Mouse (Mus musculus) lung, embryonic 16.5 days (tissue): ENCODE data around the gene Pdia5. TPM values are rescaled to one million over a fixed set of nuclear protein-coding genes. Genes with fewer than 3 reads are reported as not detected.

ENCODE experiments used
- ATAC-seq: fragments of 200-750 bp; cut with Nextera tagmentation; 2 replicates; pipeline ENCODE4 v1.8.0; 2017; ENCODE audit warnings: low read depth, mild to moderate bottlenecking, moderate library complexity
- H3K27ac ChIP-seq: fragments of 300-500 bp; sonication (generic); 2 replicates; pipeline ENCODE4 v1.5.1; 2014; ENCODE audit warnings: mild to moderate bottlenecking, control low read depth, low read length
- H3K27me3 ChIP-seq: fragments of 300-500 bp; sonication (generic); 2 replicates; pipeline ENCODE4 v1.6.1; 2014; ENCODE audit warnings: low read depth, low read length, mixed read lengths; ENCODE audit not compliant: control insufficient read depth, insufficient read depth
- H3K36me3 ChIP-seq: fragments of 300-500 bp; sonication (generic); 2 replicates; pipeline ENCODE4 v1.6.1; 2014; ENCODE audit warnings: low read length; ENCODE audit not compliant: control insufficient read depth, insufficient read depth
- H3K4me1 ChIP-seq: fragments of 300-500 bp; sonication (generic); replicated peaks from 2 replicates; pipeline ENCODE4 v1.6.1; 2014; ENCODE audit warnings: low read length, mixed read lengths; ENCODE audit not compliant: control insufficient read depth, insufficient read depth
- H3K4me2 ChIP-seq: fragments of 300-500 bp; sonication (generic); 2 replicates; pipeline ENCODE4 v1.6.1; 2014; ENCODE audit warnings: low read depth, low read length, control low read depth
- H3K4me3 ChIP-seq: fragments of 300-500 bp; sonication (generic); 2 replicates; pipeline ENCODE4 v1.5.1; 2014; ENCODE audit warnings: mild to moderate bottlenecking, low read length, control low read depth
- H3K9ac ChIP-seq: fragments of 300-500 bp; sonication (generic); 2 replicates; pipeline ENCODE4 v1.6.1; 2014; ENCODE audit warnings: low read length, control low read depth
- H3K9me3 ChIP-seq: fragments of 300-500 bp; sonication (generic); 2 replicates; pipeline ENCODE4 v1.6.1; 2016; ENCODE audit warnings: low read length; ENCODE audit not compliant: control insufficient read depth
- WGBS: fragments of 180-500 bp; shearing (Covaris S2); extraction: QIAGEN DNeasy Blood & Tissue Kit; methylation state at CpG from one replicate; pipeline ENCODE4 v1.1.7; 2014; 5-methylcytosine and 5-hydroxymethylcytosine counted together
- polyA plus RNA-seq: library from polyadenylated mRNA; unstranded; fragments of >200 nt; fragmentation: Nextera tagmentation; extraction: Ambion mirVana; gene quantifications from 2 replicates; pipeline ENCODE4 v1.2.1, GENCODE M21; 2015

Pdia5 gene
- polyA plus RNA-seq, 1 experiment from 2014 or later = 40.3 TPM

DNA sequence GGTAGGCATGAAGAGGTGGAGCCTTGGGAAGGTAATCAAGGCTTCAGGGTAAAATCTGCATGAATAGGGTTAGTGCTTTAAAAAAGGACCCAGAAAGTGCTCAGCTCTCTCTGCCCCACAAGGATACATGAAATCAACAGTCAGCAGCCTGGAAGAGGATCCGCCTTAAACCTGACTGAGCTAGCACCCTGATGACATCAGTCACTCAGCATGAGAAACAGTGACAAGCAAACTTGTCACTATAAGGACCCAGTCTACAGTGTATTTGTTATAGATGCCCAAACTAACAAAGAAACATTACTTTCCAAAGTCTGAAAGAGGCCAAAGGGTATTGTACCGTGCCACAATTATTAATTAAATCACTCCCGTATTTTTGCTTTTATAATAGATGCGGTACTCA is 2.9 kb downstream of the Pdia5 start:
- Histone ChIP-seq H3K36me3 (no peaks in the 10 kb centered on the region), H3K9me3 (no peaks in the 10 kb centered on the region), H3K4me2 (no peak overlapping the region), H3K27me3 (no peaks in the 10 kb centered on the region), H3K4me3 (no peak overlapping the region), H3K4me1 (peaks cover 20% of the 10 kb centered on the region), H3K27ac (no peak overlapping the region), H3K9ac (no peak overlapping the region)
- 92% methylated on average over 4 of the region's 4 CpGs for WGBS
- no peak for ATAC-seq

DNA sequence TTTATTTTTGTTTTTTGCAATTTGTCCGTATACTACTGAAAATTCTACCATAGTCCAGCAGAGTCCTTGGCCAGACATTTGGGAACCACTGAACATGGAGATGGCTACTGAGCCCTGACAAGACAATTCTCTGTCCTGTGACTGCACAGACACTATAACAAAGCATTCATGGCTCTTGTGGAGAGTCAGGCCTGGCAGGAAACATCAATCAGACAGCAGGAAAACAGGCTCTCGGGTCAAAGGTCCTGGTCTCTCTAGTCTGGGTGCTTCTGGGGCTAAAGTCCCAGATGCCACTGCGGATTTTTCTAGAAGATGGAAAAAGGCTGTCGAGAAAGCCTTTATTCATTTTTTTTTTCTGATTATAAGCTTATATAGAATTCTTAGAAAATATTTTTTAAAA is 3.6 kb downstream of the Pdia5 start:
- H3K4me3 ChIP-seq = no peak overlapping the region
- no peaks in the 10 kb centered on the region for H3K9me3 ChIP-seq
- no peaks in the 10 kb centered on the region for H3K36me3 ChIP-seq
- H3K9ac ChIP-seq = no peak overlapping the region
- no peaks in the 10 kb centered on the region for H3K27me3 ChIP-seq
- WGBS = 55% methylated on average over 4 of the region's 4 CpGs
- peaks cover 20% of the 10 kb centered on the region for H3K4me1 ChIP-seq
- no peak for ATAC-seq
- no peak overlapping the region for H3K4me2 ChIP-seq
- H3K27ac ChIP-seq = no peak overlapping the region

DNA sequence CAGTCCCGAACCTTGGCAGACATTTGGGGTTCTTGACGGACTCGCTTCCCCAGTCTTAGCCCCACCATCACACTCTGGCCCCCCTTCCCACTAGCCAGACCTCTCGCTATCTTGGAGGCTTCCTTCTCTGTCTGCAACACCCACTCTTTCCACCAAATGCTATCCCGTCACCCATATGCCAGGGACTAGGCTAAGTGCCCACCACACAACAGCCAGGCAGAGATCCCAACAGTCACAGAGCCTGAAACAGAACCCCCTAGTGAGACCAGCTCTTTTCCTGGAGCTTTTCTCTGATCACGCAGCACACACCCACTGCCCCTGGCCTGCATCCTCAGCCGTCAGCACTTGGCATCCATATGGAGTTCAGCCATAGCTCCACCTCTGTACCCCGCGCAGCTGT is 5.0 kb downstream of the Pdia5 start:
- no peak for ATAC-seq
- Histone ChIP-seq H3K27me3 (no peaks in the 10 kb centered on the region), H3K4me2 (no peak overlapping the region), H3K27ac (no peak overlapping the region), H3K9me3 (no peaks in the 10 kb centered on the region), H3K4me3 (no peak overlapping the region), H3K36me3 (no peaks in the 10 kb centered on the region), H3K9ac (no peak overlapping the region), H3K4me1 (peaks cover 20% of the 10 kb centered on the region)
- 67% methylated on average over 9 of the region's 9 CpGs for WGBS

DNA sequence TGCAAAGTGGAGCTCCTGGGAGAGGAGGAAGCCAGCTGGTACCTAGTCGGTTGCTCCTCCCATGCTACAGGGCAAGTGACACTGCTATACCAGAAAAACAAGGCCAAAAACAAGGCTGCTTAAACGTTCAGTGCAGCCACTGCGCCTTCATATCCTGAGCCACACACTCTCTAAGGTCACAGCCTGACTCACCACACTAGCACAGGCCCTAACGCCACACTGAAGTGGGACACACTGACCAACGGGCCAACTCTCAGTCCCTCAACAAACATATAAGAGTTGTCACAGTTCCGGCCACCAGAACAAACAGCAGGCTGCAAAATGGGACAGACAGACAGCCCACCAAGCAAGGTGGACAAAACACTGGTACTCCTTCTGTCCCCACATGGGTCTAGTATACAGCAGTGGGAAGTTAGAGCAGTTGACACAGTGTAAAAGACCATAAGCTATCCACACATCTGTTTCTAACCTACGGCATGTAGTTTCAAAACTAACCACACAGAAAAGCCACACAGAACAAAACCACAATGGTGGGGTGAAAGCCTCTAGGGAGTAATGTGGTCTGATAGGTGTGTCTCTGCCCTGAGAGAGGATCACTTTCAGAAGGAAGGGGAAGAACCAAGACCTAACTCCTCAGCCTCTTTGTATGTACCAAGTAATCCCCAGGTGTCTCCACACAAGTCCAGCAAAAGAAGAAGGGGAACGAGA is 6.0 kb downstream of the Pdia5 start:
- H3K4me3 ChIP-seq = no peak overlapping the region
- ATAC-seq = no peak
- H3K9ac ChIP-seq = no peak overlapping the region
- H3K4me2 ChIP-seq = no peak overlapping the region
- peaks cover 16% of the 10 kb centered on the region for H3K4me1 ChIP-seq
- no peaks in the 10 kb centered on the region for H3K36me3 ChIP-seq
- H3K9me3 ChIP-seq = no peaks in the 10 kb centered on the region
- no peak overlapping the region for H3K27ac ChIP-seq
- no peaks in the 10 kb centered on the region for H3K27me3 ChIP-seq
- 69% methylated on average over 8 of the region's 8 CpGs for WGBS

DNA sequence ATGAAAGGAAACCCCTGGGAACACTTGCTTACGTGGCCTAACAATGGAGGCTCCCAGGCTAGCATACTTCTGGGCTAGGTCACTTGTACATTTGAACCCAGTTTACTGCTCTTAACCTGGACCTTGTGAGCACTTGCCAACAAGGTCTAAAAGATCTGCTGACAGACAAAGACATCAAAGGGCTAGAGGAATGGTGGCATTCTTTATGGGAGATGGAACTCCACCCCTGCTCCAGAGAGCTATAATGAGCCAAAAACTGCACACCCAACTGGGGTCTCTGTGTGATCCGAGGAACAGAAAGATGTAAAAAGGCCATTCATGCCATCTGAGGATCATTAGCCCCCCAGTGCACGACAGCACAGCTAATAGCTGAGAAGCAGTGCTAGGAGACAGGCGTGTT is 6.6 kb downstream of the Pdia5 start:
- no peaks in the 10 kb centered on the region for H3K27me3 ChIP-seq
- no peak for ATAC-seq
- no peaks in the 10 kb centered on the region for H3K9me3 ChIP-seq
- H3K36me3 ChIP-seq = no peaks in the 10 kb centered on the region
- H3K4me3 ChIP-seq = no peak overlapping the region
- no peak overlapping the region for H3K27ac ChIP-seq
- H3K4me1 ChIP-seq = peaks cover 10% of the 10 kb centered on the region
- WGBS = 70% methylated on average over 4 of the region's 4 CpGs
- no peak overlapping the region for H3K4me2 ChIP-seq
- no peak overlapping the region for H3K9ac ChIP-seq

DNA sequence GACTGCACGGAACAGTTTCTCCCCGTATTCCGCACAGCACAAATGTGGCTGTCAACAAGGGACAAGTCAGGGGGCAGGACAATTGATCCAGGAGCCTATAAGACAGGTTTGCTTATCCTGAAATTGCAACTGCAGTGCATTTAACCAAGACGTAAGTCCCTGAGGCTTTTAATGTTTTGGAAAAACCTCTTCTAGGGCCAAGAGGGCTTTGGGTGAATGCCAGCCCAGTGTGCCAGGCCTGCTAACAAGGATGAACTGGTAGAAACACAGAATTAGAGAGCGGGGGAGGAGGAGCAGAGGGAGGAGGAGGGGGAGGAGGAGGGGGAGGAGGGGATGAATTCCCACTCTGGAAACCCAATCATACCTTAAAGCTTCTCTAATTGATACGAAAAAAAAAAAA is 11.4 kb downstream of the Pdia5 start:
- no peaks in the 10 kb centered on the region for H3K36me3 ChIP-seq
- no peak overlapping the region for H3K4me3 ChIP-seq
- WGBS = 77% methylated on average over 6 of the region's 6 CpGs
- no peak for ATAC-seq
- no peaks in the 10 kb centered on the region for H3K9me3 ChIP-seq
- H3K27me3 ChIP-seq = no peaks in the 10 kb centered on the region
- H3K4me2 ChIP-seq = no peak overlapping the region
- H3K9ac ChIP-seq = no peak overlapping the region
- H3K4me1 ChIP-seq = no peaks in the 10 kb centered on the region
- no peak overlapping the region for H3K27ac ChIP-seq

DNA sequence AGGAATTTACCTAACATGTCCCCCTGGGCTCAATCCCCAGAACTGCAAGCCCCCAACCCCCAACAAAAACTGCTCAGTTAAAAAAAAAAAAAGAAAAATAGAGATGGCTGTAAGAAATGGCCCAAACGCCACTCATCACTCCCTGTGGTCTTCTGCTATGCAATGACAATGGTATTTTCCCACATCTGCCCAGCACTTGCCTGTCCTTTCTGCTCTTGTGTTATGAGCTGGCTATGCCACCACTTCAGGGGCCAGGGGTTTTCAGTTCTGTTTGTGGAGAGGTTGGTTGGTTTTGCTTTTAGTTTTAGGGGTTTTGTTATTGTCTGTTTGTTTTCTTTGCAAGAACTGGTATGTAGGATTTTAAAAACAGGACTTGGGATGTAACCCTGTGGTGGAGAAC is 13.4 kb downstream of the Pdia5 start:
- WGBS = 62% methylated on average over 1 of the region's 1 CpGs
- ATAC-seq = no peak
- Histone ChIP-seq H3K4me2 (no peak overlapping the region), H3K4me3 (no peak overlapping the region), H3K27ac (no peak overlapping the region), H3K27me3 (no peaks in the 10 kb centered on the region), H3K36me3 (no peaks in the 10 kb centered on the region), H3K9me3 (no peaks in the 10 kb centered on the region), H3K4me1 (no peaks in the 10 kb centered on the region), H3K9ac (no peak overlapping the region)

DNA sequence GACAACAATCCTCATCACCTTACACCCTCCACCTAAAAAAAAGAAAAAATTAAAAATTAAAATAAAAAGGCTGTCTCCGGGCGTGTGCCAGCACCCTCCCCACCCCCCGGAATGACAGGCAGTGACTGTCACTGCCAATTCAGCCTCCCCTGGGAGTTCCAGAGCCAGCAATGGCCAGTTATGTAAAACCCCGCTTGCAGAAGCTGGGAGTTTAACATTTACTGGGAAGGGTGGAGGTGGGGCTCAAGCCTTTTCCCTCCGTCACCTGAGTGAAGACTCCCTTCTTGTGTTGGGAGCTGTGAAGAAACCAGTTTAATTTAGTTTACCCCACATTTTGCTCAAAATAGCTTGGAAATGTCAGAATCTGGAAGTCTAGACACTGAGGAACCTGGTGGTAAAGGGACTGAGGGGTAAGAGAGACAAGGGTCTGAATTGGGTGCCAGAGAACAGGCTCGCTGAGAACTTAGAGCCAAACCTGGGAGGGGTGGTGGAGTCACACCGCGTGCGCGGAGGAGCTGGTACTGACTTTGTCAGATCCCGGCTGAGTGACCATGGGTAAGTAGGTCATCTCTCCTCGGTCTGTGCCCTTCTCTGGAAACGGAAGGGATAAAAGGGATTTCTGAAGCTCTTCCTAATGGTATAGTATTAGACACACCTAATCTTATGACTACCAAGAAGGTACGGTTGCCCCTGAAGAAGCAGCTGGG is 18.0 kb downstream of the Pdia5 start:
- WGBS = 88% methylated on average over 14 of the region's 14 CpGs
- Histone ChIP-seq H3K4me2 (no peak overlapping the region), H3K9ac (no peak overlapping the region), H3K27ac (no peak overlapping the region), H3K36me3 (no peaks in the 10 kb centered on the region), H3K9me3 (no peaks in the 10 kb centered on the region), H3K27me3 (no peaks in the 10 kb centered on the region), H3K4me3 (no peak overlapping the region), H3K4me1 (peaks cover 4% of the 10 kb centered on the region)
- no peak for ATAC-seq

DNA sequence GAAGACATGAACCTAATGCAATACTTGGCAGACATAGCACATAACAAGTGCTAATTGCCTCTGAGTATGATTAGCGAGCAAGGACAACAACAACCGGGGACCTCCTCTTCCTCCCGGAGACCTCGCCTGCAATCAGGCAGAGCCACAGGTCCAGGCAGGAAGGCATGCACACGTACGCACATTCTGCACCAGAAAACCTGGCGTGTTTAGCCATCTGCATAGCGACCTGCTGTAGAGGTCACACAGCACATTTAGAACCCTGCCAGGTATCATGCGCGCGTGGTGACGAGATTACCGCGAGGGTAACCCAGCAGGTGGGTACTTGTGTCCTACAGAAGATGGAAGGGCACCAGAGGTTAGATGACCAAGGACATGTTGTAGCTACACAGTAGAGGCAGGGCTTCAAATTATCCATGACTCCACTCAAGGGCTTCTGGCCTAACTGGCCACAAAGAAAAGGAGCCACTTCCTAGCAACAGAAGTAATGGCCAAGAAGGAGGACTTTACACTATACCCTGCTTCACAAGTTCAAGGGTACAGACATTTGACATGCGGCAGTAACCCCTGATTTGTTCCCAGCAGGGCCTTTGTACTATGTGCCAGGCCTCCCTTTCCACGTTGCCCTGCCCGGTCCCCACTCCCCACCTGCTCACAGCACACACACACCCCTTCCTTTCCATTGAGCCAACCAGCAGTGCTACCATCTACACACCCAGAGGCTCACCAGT is 18.7 kb downstream of the Pdia5 start:
- H3K9ac ChIP-seq = no peak overlapping the region
- no peak overlapping the region for H3K4me2 ChIP-seq
- no peak overlapping the region for H3K4me3 ChIP-seq
- H3K27ac ChIP-seq = no peak overlapping the region
- ATAC-seq = no peak
- no peaks in the 10 kb centered on the region for H3K9me3 ChIP-seq
- WGBS = 91% methylated on average over 17 of the region's 17 CpGs
- H3K4me1 ChIP-seq = peaks cover 4% of the 10 kb centered on the region
- H3K27me3 ChIP-seq = no peaks in the 10 kb centered on the region
- H3K36me3 ChIP-seq = no peaks in the 10 kb centered on the region
